Mouse (Mus musculus) layer of hippocampus, adult 2 months (tissue): ENCODE measurements around the gene Naa40. TPM values are rescaled to one million over a fixed set of nuclear protein-coding genes. Genes with fewer than 3 reads are reported as not detected.
A peak's percentile ranks its signal among the peaks of the same experiment; 100 is the strongest.

Experiments
- DNase-seq, 2 experiments: peaks; one replicate each; pipeline ENCODE4 v3.0.0; 2022; ENCODE audit warnings: low spot score in 2 of 2
- H3K27ac ChIP-seq: fragments of 200-600 bp; 2 replicates; pipeline ENCODE4 v1.8.1; 2022
- H3K4me3 ChIP-seq: fragments of 200-600 bp; 2 replicates; pipeline ENCODE4 v1.8.1; 2022; ENCODE audit warnings: mild to moderate bottlenecking
- CTCF ChIP-seq: fragments of 200-600 bp; conservative IDR thresholded peaks from 2 replicates; pipeline ENCODE4 v1.8.1; 2022; ENCODE audit warnings: antibody characterized with exemption, mild to moderate bottlenecking, moderate library complexity
- long read RNA-seq, 2 experiments: library from polyadenylated mRNA; stranded (forward); transcript quantifications; one replicate each; pipeline ENCODE4 v2.0.0; 2021; ENCODE audit warnings: borderline mapping rate in 2 of 2
- total RNA-seq, 2 experiments: library from RNA; stranded (reverse); gene quantifications; 2 replicates each; pipeline ENCODE4 v1.2.3; 2021

The Naa40 gene
- total RNA-seq: 10 to 100 TPM; 34.2 to 38.1 TPM
- long read RNA-seq, experiment 1, full-length matches to known transcripts: 21 of 29 reads
- long read RNA-seq, experiment 1, partial matches to known transcripts: 8 of 29 reads
- long read RNA-seq, experiment 1, other reads (novel, unspliced or antisense): 0 of 29 reads
- long read RNA-seq, experiment 2, full-length matches to known transcripts: 31 of 45 reads
- long read RNA-seq, experiment 2, partial matches to known transcripts: 1 of 45 reads
- long read RNA-seq, experiment 2, other reads (novel, unspliced or antisense): 13 of 45 reads

DNA sequence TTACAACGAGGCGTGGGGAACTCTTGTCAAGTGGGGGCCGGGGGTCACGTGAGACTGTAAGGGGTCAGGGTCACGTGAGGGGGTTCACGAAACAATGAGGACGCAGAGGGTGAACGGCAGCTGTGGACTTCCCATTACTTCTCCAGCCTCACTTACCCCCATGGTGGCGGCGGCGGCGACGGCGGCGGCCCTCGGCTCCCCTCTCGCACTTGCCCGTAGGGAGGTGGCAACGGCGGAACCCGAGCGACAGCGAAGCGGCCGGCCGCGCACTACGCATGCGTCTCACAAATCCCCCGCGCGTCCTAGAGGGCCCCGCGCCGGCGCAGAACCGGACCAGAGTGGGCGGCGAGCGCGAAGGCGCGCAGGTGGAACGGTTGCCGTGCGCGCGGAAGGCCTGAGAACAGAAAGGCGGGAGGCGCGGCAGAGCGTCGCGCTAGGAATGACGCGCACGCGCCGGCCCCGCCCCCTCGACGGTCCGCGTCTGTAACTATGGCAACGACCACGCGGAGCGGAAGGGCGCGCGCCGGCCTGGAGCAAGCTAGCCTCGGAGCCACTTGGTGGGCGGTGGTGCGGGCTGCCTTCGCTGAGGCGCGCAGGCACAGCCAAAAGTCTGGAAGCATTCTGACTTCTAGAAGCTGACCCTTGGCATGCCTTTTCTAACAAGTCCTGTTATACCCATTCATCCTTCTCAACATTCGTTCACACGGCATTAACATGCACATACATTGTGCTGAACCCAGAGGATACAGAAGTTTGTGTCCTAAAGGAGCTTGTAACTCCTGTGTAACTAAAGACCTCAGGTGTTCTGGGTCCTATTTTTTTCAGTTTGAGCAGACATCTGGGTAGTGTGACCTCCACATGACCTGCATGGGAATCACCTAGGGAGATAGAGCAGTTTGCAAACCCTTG is at the start of gene Naa40:
TSS of gene Naa40 (minus strand) at position 402 of the 909 bp plus-strand sequence.
- peak within 1 kb of the TSS; percentile 88 for H3K27ac ChIP-seq
- no peak; the same call in 1 of the 2 replicates for TF ChIP-seq CTCF
- peak; percentile 90 to 92 for DNase-seq
- H3K4me3 ChIP-seq: peak within 1 kb of the TSS; percentile 65

DNA sequence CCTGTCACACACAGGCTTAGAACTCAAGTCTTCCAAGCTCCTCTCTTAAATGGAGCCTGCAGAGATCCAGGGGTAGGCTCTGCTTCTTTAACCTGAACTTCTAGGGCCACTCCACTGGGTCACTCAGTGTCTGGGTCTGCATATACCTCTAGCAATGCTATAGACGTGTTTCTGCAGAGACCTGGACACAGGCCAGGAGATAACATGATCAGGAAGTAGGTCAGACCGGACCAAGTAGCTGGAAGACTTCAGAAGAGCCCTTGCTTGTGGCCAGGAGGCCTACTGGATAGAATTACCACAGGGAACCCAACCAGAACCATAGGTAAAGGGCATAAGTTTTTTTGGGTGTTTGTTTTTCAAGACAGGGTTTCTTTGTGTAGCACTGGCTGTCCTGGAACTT is 48.8 kb upstream of the Naa40 start:
- no peak for DNase-seq
- no peak overlapping the region for H3K27ac ChIP-seq
- TF ChIP-seq CTCF: no peak
- H3K4me3 ChIP-seq: no peak overlapping the region

DNA sequence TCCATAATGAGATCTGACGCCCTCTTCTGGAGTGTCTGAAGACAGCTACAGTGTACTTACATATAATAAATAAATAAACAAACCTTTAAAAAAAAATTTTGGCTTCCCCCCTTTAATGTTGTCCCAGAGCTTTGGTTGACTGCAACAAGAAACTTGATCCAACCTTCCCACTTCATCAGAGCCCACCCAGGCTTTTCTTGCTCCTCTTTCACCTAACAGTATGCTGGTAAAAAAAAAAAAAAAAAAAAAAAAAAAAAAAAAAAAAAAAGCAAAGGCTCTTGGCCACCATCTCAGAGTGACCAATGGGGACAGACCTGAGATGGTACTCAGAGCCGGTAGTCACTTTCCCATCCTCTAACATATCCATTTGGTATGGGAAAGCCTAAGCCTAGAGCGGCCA is 47.3 kb upstream of the Naa40 start:
- 0 out of 2 replicates have a peak, but pooled peaks have one; percentile 29 for TF ChIP-seq CTCF

DNA sequence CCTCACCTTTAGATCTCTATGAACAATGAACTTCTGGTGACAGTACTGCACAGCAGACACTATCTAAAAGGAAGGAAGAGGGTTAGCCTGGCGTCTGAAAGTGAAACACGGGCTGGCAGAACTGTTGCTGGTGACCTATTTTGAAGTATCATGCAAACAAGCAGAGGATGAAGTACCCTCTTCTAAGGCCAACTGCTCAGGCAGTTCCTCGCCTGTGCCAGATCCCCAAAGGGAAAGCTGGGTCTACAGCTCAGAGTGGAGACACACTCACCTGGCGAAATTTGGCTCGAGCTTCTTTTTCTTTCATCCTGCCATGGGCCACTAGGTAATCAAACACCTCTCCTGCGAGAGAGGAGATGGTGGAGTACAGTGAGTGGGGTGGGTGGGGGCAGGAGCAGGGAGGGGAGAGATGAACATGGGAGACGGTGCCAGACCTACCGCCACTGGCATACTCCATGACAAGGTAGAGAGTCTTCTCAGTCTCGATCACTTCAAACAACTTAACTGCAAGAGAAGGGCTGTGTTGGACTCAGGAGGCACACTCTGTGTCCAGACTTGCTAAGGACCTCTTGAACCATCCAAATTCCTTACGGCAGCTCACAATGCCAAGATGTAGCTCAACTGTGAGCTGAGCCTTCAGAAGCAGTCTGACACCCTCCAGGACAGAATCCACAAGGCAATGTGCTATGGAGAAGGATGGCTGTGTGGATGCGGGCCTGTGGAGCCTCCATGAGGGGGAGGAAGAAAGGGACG is 45.8 kb upstream of the Naa40 start:
- H3K4me3 ChIP-seq: no peak overlapping the region
- H3K27ac ChIP-seq: peak overlapping the region; percentile 53; the same call in 1 of the 2 replicates
- TF ChIP-seq CTCF: no peak
- no peak for DNase-seq

More for the DNA sequence above, 47.3 kb upstream of the Naa40 start:
- Histone ChIP-seq H3K27ac (peak overlapping the region; percentile 1; the same call in 1 of the 2 replicates), H3K4me3 (no peak overlapping the region)
- no peak for DNase-seq

DNA sequence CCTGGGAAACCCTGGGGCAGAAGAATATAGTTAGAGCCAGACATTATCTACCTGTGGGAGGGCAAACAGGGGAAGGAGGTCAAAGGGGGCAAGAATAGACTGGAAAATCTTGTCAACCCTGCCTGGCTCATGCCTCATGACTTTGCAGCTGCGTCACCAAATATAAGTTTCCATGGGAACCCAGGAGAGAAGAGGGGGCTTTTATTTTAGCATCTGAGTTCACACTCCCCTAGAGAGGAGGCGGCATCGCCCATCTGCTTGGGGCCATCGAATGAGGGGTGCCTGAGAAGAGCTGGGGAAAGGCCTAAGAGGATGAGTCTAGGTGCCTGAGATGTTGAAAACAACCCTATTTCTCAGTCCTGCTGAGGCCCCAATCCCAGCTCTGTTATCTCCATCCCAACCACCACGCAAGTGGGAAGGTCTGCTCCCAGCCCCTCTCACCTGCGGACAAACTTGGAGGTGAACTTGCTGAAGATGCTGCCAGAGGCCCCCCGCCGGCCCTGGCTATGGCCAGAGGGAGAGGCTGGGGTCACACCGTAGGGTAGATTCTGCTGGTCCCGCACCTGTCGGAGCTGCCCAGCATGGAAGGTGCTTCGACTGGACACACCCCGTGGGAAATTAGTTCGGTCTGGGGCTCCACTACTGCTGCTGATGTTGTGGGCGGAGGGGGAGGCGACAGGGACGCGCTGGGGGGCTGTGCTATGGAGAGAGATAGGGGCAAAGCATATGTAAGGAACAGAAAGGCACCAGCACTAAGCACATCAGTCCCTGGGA is 39.8 kb upstream of the Naa40 start:
- peak; percentile 74 to 87 for DNase-seq
- peak overlapping the region; percentile 92 for H3K27ac ChIP-seq
- no peak overlapping the region for H3K4me3 ChIP-seq
- TF ChIP-seq CTCF: no peak

DNA sequence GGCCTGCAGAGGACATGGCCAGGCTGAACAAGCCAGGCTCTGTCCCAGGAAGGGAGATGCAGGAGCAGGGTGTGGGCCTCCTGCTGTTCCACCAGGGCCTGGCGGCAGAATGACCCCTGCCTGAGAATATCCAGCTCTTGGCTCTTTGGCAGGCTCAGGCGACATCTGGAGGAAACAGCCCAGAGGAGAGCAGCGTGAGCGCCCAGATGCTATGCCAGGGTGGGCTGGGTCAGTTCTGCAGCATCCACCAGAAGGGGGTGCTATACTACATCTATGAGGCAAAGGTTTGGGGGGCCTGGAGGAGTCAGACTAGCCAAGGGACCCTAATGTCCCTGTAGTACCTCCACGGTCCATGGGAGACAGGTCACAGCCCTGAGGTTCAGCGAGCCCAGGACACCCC is 38.1 kb upstream of the Naa40 start:
- peak; percentile 81 for TF ChIP-seq CTCF
- DNase-seq: no peak
- no peak overlapping the region for H3K4me3 ChIP-seq
- peak overlapping the region; percentile 92 for H3K27ac ChIP-seq

DNA sequence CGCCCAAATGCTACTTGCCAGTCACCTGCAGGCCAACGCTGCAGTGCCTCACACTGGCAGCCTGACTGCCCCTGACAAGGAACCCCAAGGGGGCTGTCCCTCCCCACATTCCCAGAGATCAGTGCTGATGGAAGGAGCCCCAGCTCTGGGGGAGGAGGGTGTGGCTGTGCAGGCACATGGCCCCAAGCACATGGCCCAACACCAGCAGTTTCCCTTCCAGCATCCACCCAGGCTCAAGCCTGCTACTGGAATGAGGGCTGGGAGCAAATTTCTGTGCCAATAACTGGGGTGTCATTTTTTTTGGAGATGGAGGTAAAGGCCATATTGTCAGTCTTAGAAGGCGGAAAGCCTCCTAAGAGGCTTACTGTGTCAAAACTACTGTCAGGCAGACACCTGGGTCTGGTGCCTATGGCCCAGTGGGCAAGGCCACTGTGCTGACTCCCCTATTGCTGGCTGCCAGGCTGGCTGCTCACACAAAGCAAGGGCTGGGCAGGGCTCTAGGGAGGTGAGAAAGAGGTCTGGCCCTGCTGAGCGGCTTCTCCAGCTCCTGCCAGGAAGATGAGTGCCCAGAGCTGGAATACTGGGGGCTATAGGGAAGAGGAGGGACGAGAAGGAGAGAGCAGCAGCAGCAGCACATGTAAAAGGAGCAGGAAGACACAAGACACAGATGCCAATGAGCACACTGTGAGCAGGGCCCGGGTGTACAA is 37.4 kb upstream of the Naa40 start:
- H3K4me3 ChIP-seq: no peak overlapping the region
- no peak for DNase-seq
- no peak for TF ChIP-seq CTCF
- H3K27ac ChIP-seq: peak overlapping the region; percentile 92

DNA sequence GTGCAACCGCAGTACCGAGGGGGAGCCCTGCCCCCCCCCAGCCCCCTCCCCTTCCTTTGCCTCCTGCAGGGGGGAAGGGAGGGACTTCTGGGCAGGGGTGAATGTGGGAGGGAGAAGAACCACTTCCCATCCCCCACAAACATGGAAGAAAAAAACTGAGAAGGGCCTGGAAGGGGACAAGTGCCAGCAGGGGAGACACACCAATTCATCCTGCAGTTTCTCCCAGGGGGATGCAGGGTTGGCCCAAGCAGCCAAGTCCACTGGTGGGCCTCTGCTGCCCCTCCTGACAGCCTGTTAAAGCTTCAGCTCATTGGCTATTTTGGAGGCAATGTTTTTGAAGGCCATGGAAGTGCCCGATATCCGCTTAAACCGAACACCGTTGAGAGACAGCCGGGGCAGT is 35.8 kb upstream of the Naa40 start:
- no peak for TF ChIP-seq CTCF
- peak overlapping the region; percentile 92; the same call in 1 of the 2 replicates for H3K27ac ChIP-seq
- no peak for DNase-seq
- no peak overlapping the region for H3K4me3 ChIP-seq

DNA sequence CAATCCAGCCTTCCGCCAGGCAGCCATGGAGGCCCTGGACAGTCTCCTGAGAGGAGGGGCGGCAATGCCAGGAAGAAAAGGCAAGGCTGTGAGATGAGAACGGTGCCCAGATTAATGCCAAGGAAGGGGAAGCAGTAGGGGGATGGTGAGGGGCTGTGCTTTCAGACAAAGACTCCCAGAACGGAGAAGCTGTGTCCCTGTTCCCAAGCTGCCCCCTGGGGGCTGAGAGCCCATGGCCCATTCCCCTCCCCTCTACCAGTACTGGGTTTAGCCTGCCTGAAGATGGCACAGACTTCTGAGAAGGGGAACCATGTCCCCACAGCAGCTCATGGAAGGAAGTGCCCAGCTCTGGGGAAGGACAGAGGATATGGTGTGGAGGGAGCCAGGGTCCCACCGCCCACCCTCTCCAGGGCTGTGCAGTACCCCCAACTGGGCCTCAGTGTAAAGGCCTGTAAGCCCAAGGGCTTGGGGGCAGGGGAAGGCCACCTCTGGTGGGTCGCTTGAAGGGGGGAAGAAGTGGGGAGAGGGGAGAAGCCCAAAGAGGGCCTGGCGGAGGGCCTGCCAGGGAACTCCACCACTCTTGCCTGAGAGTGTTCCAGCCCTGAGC is 35.2 kb upstream of the Naa40 start:
- no peak for DNase-seq
- Histone ChIP-seq H3K27ac (peak overlapping the region; percentile 92), H3K4me3 (no peak overlapping the region)
- TF ChIP-seq CTCF: no peak

DNA sequence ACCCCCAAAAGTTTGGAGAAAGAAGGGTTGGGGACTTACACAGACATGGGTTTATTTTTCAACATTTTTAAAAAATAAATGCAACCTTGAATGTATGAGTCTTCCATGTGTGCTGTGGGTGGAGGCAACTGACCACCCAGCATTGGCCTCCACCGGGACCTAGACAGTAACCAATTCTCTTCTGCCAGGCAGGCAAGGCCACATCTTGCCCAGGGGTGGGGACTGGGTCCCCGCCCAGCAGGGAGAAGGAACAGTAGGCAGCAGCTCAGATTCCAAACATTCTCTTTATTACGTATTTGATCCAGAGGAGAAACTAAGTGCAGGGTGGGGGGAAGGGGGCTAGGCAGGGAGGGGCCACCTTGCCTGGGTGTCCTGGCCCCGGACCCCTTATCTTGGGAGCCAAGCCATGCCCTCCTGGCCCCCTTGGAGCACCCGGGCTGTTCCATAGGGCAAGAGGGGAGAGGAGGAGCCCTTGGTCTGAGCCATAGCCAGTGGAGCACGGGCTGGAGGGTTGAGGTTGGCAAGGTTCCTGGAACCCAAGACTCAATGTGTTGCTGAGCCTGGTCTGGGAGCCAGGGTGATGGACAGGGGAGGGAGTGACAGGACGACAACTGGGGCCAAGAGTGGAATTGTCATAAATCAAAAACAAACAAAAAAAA is 34.3 kb upstream of the Naa40 start:
- no peak for TF ChIP-seq CTCF
- H3K27ac ChIP-seq: peak overlapping the region; percentile 92
- no peak for DNase-seq

More for the DNA sequence above, 34.3 kb upstream of the Naa40 start:
- no peak overlapping the region for H3K4me3 ChIP-seq
